Mouse (Mus musculus): ENCODE measurements around the gene Gm10662. TPM values are rescaled to one million over a fixed set of nuclear protein-coding genes. Genes with fewer than 3 reads are reported as not detected.
"Not testable (repeated sequence)": the region's sequence is repeated elsewhere in the genome, so short reads cannot be mapped to it uniquely, and the experiment has no call there.

Gm10662 gene
- polyA plus RNA-seq (2015; fragmentation: Nextera tagmentation; extraction: Ambion mirVana), result not detected in 2 replicates

DNA sequence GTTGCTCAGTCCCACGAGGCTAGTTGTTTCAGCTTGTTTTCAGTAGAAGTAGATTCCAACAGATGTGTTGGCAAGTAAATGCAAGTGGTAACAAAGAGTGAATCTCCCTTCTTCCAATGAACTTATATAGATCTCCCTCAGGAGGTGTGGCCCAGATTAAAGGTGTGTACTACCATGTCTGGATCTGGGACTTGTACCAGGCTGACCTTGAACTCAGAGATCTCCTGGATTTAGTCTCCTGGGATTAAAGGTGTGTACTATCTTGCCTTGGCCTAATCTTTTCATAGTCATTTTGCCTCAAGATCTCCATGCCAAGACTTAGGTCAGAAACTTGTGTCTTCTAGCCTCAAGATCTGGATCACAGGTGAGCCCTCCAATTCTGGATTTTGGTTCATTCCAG lies at the start of gene Gm10662:
Gm10662 (minus strand) TSS at position 101 of the 400 bp plus-strand sequence.
- H3K9me3 ChIP-seq (replicated peaks; ENCODE audit: low read length); H3K27ac ChIP-seq; DNase-seq (ENCODE audit: low spot score); H3K27me3 ChIP-seq (ENCODE audit: insufficient read depth, low read length); H3K4me2 ChIP-seq (ENCODE audit: low read length); H3K36me3 ChIP-seq (ENCODE audit: insufficient read depth, low read length); H3K4me3 ChIP-seq (replicated peaks; ENCODE audit: low read depth, low read length); H3K9ac ChIP-seq (ENCODE audit: low read depth, low read length); H3K4me1 ChIP-seq (replicated peaks; ENCODE audit: insufficient read depth, low read length); ATAC-seq (replicated peaks; ENCODE audit: low FRiP score, low read depth): not testable (repeated sequence)
- no CpG with 5 or more reads among the region's 1 CpGs for WGBS

DNA sequence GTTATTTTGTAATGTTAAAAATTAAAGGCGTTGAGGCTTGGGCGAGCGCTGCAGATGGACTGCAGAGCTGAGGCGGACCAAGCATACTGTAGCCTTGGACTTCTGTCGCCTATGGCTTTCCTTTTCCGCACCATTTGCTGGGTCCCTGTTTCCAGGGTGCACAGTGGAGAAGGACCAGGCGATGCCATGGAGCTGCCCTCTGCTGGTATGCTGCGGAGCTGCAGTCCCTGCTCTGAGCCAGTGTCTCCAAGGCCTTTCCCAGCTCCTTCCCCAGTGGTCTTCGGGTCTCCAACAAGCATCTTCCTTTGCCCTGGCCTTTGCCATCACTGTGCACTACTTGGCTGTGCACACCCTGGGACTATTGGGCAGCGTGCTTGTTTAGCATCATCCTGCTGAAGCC lies 19.2 kb upstream of the Gm10662 start:
- ATAC-seq (replicated peaks; ENCODE audit: low FRiP score, low read depth); H3K4me3 ChIP-seq (replicated peaks; ENCODE audit: low read depth, low read length); H3K27ac ChIP-seq; H3K9ac ChIP-seq (ENCODE audit: low read depth, low read length); H3K36me3 ChIP-seq (ENCODE audit: insufficient read depth, low read length); DNase-seq (ENCODE audit: low spot score); H3K4me2 ChIP-seq (ENCODE audit: low read length); H3K9me3 ChIP-seq (replicated peaks; ENCODE audit: low read length); H3K4me1 ChIP-seq (replicated peaks; ENCODE audit: insufficient read depth, low read length); H3K27me3 ChIP-seq (ENCODE audit: insufficient read depth, low read length): not testable (repeated sequence)
- WGBS, result 86% methylated on average over 10 of the region's 10 CpGs

Other genes with a start within 250 kb of the Gm10662 start
- gene Gm4214, start 159.8 kb downstream of the Gm10662 start, polyA plus RNA-seq (2015; fragmentation: Nextera tagmentation; extraction: Ambion mirVana), result not detected in 2 replicates
- not detected in 2 replicates for gene Gm4216, start 124.6 kb downstream of the Gm10662 start, polyA plus RNA-seq (2015; fragmentation: Nextera tagmentation; extraction: Ambion mirVana)
- gene Vmn1r163, start 88.9 kb downstream of the Gm10662 start, polyA plus RNA-seq (2015; fragmentation: Nextera tagmentation; extraction: Ambion mirVana), result not detected in 2 replicates
- not detected in 2 replicates for gene Gm8720, start 77.0 kb downstream of the Gm10662 start, polyA plus RNA-seq (2015; fragmentation: Nextera tagmentation; extraction: Ambion mirVana)
- gene Vmn1r165, start 72.9 kb upstream of the Gm10662 start, polyA plus RNA-seq (2015; fragmentation: Nextera tagmentation; extraction: Ambion mirVana), result not detected in 2 replicates
- gene Vmn1r166, start 107.2 kb upstream of the Gm10662 start, polyA plus RNA-seq (2015; fragmentation: Nextera tagmentation; extraction: Ambion mirVana), result not detected in 2 replicates
- not detected in 2 replicates for gene Gm6902, start 134.4 kb upstream of the Gm10662 start, polyA plus RNA-seq (2015; fragmentation: Nextera tagmentation; extraction: Ambion mirVana)
- gene Nlrp4e, start 156.7 kb upstream of the Gm10662 start, polyA plus RNA-seq (2015; fragmentation: Nextera tagmentation; extraction: Ambion mirVana), result not detected in 2 replicates
- gene Nlrp5, start 241.4 kb upstream of the Gm10662 start, polyA plus RNA-seq (2015; fragmentation: Nextera tagmentation; extraction: Ambion mirVana), result not detected in 2 replicates

All from kidney, postnatal 0 days (tissue).